Mouse (Mus musculus) kidney, adult 9 months (tissue): Measurements from ENCODE around the gene Tcf23.

ENCODE experiments used
- DNase-seq: peaks from one replicate; pipeline ENCODE4 v3.0.0; 2022

Tcf23 gene

GRCm38 (mm10) chr5:30968416-30968815 lies at the start of gene Tcf23:
Gene Tcf23, plus strand, starts transcription at chr5:30968662.
- DNase-seq, result no peak

GRCm38 (mm10) chr5:30918691-30919090 lies 49.8 kb upstream of the Tcf23 start:
- DNase-seq, result no peak

DNA sequence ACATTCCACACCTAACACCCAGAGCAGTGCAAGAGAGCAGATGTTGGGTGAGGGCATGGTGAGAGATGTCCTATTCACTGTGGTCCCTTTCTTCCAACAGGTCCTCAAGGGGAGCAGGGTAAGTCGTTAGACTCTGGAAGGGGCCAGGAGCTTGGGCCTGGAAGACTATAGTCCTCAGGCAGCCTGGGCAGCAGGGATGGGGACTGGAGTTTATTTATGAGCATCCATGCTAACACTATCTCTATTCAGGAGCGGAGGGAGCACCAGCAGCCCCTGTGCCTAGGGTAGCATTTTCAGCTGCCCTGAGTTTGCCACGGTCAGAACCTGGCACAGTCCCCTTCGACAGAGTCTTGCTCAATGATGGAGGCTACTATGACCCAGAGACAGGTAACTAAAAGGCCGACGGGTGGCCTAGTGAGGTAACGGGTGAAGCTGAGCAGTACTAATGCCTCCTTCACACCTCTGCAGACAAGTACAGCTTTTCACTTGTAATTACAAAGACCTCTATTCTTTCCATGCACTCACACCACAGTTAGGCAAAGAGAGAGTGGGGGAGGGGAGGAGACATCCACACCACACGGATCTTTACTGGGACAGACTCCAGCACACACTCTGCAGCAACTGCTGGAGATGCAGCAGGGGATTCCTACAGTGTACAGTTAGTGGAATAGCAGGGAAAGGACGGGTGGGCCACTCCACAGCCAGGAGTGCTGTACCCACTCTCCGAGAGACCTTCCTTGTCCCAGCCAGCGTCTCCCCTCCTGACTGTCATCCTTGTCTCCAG lies 48.4 kb upstream of the Tcf23 start:
- peak; percentile 42 for DNase-seq

DNA sequence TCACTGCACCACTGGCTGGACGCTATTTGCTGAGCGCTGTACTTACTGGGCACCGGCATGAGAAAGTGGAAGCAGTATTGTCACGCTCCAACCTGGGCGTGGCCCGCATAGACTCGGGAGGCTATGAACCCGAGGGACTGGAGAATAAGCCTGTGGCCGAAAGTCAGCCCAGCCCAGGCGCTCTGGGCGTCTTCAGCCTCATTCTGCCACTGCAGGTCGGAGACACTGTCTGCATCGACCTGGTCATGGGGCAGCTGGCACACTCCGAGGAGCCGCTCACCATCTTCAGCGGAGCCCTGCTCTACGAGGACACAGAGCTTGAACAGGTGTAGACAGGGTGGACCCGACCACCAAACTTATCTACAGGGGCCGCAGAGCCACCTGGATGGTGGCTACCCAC lies 47.8 kb upstream of the Tcf23 start:
- DNase-seq, result peak; percentile 63

GRCm38 (mm10) chr5:30921256-30922033 lies 47.0 kb upstream of the Tcf23 start, which contains the start of gene Khk:
Gene Khk, plus strand, starts transcription at chr5:30921431.
- peak; percentile 95 for DNase-seq

DNA sequence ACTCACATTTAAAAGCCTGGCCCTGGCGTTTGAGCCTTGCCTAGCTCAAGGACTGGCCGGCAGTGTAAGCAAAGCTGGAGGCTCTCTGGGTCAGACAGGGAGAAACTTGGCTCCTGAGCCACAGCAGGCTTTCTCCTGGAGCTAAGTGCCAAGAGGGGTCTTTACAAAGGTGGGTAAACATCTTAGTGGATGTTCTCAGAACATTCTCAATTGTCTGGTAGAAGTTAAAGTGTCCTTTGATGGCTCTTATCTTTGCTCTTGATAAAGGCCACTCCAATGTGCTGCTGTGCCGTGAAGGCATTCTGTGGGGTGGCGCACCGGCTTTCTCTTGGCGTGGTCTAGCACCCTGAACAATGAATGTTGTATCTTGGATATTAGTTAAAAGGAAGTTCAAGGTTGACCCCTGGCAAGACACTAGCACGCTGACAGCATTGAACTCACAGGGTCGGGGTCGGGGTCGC lies 45.9 kb upstream of the Tcf23 start:
- DNase-seq, result peak; percentile 38

- DNase-seq, result no peak
Observed at GRCm38 (mm10) chr5:30923119-30923518, 45.3 kb upstream of the Tcf23 start.

DNA sequence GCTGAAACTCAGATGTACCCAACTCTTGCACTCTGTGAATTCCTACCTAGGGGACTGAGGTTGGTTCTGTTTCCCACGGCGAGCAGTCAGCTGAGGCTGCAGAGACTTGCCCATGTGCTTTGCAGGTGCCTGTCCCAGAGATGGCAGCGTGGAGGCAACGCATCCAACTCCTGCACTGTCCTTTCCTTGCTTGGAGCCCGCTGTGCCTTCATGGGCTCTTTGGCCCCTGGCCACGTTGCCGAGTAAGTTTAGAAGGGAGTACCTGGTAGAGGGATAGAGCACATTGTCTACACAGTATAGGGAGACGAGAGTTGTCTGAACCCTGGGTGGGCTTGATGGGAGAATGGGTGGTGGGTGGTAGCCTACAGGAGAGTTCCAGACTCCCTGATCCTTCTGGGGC lies 43.8 kb upstream of the Tcf23 start:
- DNase-seq, result peak; percentile 40

- peak; percentile 95 for DNase-seq
Observed at GRCm38 (mm10) chr5:30925217-30925616, 43.2 kb upstream of the Tcf23 start.

- DNase-seq, result peak; percentile 95
Observed at GRCm38 (mm10) chr5:30926073-30926472, 42.4 kb upstream of the Tcf23 start.

DNA sequence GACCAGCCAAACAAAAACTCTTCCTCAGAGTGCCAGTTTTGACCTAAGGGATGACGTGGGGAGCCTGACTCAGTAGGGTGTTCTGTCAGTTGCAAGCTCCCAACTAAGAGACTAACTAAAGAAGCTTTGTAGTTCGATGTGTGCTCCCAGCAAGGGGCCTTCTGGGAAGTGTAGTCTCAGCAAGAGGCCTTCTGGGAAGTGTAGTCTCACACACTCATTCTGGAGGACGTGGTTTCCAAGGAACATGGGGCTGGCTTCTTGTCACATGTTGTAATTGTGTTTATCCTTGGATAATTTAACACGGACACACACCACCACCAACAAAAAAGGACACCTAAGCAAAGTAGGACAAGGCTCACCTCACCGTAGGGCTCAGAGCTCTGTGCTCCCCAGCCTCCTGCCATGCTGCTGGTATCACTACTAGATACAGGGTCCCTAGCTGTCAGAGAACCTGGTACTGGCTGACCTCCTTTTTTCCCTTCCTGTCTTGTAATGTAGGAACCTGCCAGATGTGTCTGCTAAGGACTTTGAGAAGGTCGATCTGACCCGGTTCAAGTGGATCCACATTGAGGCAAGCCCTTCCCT lies 40.4 kb upstream of the Tcf23 start:
- peak; percentile 70 for DNase-seq

DNA sequence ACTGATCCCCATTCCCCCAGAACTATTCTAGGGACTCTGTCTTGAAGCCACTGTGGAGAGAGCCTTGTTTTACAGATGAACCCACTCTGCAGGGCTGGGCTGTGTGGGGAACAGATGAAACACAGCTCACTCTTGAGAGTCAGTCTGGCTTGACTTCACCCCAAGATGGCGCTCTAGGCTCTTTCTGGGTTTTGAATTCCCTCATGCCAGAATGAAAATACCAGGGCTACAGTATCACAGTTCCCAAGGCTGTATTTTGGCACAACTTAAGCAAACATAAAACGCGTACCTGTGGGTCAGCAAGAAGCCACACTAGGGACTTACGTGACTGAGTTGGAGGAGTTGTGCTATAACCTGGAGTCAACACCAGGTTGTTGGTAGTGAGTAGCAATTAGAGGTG lies 38.3 kb upstream of the Tcf23 start:
- peak; percentile 81 for DNase-seq

DNA sequence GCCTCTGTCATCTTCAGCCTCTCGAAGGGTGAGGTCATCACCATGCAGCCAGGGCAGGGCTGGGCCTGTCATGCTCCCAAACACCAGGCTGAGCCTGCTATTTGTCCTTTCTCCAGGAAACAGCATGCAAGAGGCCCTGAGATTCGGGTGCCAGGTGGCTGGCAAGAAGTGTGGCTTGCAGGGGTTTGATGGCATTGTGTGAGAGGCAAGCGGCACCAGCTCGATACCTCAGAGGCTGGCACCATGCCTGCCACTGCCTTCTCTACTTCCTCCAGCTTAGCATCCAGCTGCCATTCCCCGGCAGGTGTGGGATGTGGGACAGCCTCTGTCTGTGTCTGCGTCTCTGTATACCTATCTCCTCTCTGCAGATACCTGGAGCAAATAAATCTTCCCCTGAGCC lies 37.6 kb upstream of the Tcf23 start:
- peak; percentile 14 for DNase-seq

GRCm38 (mm10) chr5:30931378-30931777 lies 37.1 kb upstream of the Tcf23 start:
- DNase-seq, result no peak

DNA sequence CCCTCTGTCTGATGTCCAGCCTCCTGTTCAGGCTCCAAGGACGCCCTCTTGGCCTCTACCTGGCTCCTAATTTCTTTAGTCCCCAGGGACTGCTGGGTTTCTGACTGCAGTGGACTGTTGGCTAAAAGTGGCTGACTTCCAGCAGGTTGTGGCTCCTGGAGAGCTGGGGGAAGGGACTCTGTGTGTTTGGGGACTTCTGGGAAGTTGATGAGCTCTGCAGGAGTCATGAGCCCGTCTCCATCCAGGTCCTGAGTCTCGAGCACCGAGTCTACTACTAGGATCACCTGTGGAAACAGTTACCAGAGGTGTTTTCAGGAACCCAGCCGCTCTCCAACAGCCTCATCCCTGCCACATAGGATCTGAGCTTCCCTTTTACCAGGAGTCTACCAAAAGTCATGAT lies 34.8 kb upstream of the Tcf23 start:
- peak; percentile 15 for DNase-seq

DNA sequence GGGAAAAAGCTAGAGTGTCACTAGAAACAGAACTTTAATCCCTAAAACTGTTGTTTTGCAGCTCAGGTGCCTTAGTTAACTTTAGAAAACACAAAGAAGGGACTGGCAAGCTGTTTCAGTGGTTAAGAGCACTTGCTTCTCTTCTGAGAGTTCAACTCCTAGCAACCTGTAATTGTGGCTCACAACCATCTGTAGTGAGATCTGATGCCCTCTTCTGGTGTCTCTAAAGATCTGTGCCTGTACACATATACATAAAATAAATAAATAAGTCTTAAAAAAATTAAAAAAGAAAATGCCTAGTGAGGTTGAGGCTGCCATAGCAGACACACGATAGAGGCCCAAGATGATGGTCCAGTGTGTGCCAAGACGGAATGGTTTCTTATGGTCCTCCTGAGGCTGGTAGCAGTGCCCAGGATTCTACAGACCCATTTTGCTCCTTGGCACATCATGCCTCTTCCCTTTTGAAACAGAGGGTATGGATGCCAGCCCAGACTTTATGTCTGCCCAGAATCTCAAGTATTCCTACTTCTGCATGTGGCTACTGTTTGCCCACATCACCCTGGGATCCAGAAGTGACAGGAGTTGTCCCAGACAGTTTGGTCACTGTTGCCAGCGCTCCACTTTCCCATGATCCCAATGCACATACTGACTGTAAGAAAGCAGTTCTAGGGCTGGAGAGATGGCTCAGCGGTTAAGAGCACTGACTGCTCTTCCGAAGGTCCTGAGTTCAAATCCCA lies 33.6 kb upstream of the Tcf23 start:
- DNase-seq, result peak; percentile 13

DNA sequence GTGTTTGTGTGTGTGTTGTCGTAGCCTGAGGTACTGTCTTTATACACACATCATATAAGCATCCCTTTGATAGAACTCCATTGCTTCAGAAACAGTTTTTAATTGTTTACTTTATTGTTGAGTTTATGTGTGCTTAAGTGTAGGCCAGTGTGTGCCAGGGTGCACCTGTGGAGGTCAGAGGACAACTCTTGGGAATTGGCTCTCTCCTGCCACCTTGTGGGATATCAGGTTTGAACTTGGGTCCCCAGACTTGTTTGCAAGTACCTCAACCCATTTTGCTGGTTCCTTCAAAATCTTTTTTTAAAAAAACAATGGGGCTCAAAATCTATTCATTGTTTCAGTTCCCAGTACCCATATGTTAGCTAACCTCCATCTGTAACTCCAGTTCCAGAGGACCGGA lies 25.5 kb upstream of the Tcf23 start:
- DNase-seq, result peak; percentile 70

DNA sequence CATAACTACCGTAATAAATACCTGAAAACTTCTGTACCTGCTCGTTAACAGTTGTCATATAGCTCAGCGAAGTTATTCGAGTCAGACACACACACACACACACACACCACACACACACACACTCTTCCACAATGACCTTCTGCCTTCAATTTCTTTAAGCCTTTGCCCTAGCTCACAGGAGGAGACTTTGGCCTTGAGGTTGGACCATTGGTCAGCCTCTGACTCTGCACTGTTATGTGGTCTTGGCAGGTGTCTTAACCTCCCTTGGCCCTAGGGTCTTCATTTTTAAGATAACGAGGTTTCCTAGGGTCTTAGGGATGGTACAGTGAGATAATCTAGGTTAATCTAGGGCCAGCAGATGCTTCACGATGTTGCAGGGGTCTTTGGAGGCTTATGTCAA lies 24.1 kb upstream of the Tcf23 start:
- DNase-seq, result peak; percentile 81

DNA sequence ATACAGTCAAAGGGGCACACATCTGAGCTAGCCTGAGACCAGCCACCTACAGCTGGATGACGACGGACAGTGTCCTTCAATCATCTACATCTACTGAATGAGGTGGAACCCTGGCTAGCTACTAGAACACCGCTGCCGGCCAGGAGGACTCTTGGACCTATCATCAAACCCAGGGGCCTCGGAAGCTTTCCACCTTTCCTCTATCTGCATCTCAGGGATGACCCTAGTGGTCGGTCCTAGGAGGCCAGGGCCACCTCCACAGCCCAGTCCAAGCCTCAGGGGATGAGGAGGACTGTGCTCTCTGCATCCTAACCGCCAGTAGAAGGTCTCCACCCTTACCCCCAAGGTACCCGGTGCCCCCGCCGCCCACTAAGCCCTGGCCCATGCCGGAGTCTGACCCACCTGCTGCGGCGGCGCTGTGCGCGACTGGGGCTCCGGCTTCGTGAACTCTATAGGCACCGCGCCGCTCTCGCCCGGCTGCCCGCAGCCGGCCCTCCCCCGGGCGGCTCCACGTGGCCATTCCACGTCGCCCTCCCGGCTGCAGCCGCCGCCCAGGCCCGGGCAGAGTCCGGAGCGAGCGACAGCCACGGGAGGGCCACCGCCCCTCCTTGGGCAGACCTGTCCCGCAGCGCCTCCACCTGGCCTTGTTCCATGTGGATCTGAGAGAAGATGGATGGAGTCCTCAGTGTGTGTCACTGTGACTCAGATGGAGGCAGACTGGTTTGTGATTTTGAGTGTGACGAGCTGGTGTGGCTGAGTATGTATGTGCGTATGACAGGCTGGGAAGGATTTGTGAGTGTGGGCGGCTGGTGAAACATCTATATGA lies 23.3 kb upstream of the Tcf23 start, which contains the start of gene Cgref1:
Gene Cgref1 (minus strand): TSS at position 636 of the 826 bp plus-strand sequence.
- peak; percentile 84 for DNase-seq

DNA sequence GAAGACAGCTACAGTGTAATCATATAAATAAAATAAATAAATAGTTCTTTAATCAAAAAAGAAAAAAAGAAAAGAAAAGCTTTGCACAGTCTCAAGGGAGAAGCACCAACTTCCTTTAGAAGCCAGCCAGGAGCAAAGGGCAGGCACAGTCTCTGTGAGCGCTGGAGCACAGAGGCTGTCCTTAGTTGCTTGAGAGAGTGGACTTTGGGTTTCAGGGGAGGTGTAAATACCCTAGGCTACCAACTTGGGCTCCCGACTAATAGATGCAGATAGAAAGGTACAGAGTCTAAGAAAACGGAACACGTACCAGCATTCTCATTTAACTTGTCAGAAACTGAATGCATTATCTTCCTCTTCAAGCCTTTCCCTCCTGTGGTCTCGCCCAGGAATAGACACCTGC lies 19.8 kb upstream of the Tcf23 start:
- peak; percentile 83 for DNase-seq

- peak; percentile 96 for DNase-seq
Observed at GRCm38 (mm10) chr5:30949654-30950326, 18.7 kb upstream of the Tcf23 start.
